Mouse (Mus musculus): ENCODE measurements around the gene Cmya5. TPM values are rescaled to one million over a fixed set of nuclear protein-coding genes. Genes with fewer than 3 reads are reported as not detected.

Cmya5 gene
- polyA plus RNA-seq, 1 experiment from 2014 or later, result 5.0 TPM

- peaks cover 7% of the 10 kb centered on the region; the same call in 1 of the 2 replicates for H3K4me1 ChIP-seq (ENCODE audit: control insufficient read depth, insufficient read depth, low read length)
- H3K27me3 ChIP-seq (ENCODE audit: control insufficient read depth, insufficient read depth, low read length), result no peaks in the 10 kb centered on the region
- no peaks in the 10 kb centered on the region for H3K9me3 ChIP-seq (replicated peaks; ENCODE audit: control insufficient read depth, low read length)
- H3K9ac ChIP-seq (ENCODE audit: low read depth, low read length), result no peak overlapping the region
- WGBS (ENCODE audit: insufficient replicate concordance), result 72% methylated on average over 3 of the region's 3 CpGs
- H3K36me3 ChIP-seq (ENCODE audit: control insufficient read depth, insufficient read depth, low read length), result no peaks in the 10 kb centered on the region
- no peak overlapping the region for H3K4me3 ChIP-seq (ENCODE audit: low read depth, low read length)
- ATAC-seq (replicated peaks; ENCODE audit: insufficient number of reproducible peaks, low FRiP score, low TSS enrichment), result no peak
- no peak overlapping the region for H3K27ac ChIP-seq (ENCODE audit: low read depth, low read length)
- H3K4me2 ChIP-seq, result no peak overlapping the region
Observed at GRCm38 (mm10) chr13:93098596-93098995, 45.9 kb downstream of the Cmya5 start.

- Histone ChIP-seq H3K27me3 (ENCODE audit: control insufficient read depth, insufficient read depth, low read length) (no peaks in the 10 kb centered on the region), H3K4me3 (ENCODE audit: low read depth, low read length) (no peak overlapping the region), H3K27ac (ENCODE audit: low read depth, low read length) (no peak overlapping the region), H3K4me2 (no peak overlapping the region), H3K36me3 (ENCODE audit: control insufficient read depth, insufficient read depth, low read length) (no peaks in the 10 kb centered on the region), H3K9me3 (replicated peaks; ENCODE audit: control insufficient read depth, low read length) (no peaks in the 10 kb centered on the region), H3K9ac (ENCODE audit: low read depth, low read length) (no peak overlapping the region), H3K4me1 (ENCODE audit: control insufficient read depth, insufficient read depth, low read length) (peaks cover 7% of the 10 kb centered on the region; the same call in 1 of the 2 replicates)
- 92% methylated on average over 6 of the region's 6 CpGs for WGBS (ENCODE audit: insufficient replicate concordance)
- no peak for ATAC-seq (replicated peaks; ENCODE audit: insufficient number of reproducible peaks, low FRiP score, low TSS enrichment)
Observed at GRCm38 (mm10) chr13:93096643-93097042, 47.9 kb downstream of the Cmya5 start.

DNA sequence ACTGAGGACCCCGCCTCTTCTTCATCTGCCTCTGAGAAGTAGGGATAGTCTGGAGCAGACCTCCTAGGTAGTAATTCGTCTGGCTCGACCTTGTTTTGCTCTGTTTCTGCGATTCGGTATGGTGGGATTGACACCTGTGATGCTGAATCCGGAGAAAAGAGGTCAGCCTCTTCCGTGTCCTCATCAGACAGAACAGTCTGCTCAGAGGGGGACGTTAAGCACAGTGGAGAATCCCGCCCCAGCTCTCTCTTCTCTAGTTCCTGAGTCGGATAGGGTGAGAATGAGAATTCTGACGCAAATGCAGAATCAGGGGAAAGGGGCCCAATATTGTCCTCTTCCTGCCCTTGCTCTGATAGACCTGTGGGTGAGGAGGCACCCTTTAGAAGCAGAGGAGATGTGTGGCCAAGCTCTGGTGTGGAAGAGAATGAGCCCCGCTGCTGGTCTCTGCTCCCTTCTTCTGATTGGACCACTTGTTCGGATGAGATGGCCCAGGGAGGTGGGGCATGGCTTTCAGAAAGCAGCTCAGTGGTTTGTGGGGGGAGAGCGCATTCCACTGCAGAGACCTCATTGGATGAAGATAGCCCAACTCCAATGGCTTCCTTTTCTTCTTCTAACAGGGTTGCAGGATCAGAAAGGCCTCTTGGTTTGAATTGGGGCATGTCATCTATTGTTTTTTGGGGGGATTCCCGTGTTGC is 49.3 kb downstream of the Cmya5 start:
- 80% methylated on average over 15 of the region's 15 CpGs for WGBS (ENCODE audit: insufficient replicate concordance)

DNA sequence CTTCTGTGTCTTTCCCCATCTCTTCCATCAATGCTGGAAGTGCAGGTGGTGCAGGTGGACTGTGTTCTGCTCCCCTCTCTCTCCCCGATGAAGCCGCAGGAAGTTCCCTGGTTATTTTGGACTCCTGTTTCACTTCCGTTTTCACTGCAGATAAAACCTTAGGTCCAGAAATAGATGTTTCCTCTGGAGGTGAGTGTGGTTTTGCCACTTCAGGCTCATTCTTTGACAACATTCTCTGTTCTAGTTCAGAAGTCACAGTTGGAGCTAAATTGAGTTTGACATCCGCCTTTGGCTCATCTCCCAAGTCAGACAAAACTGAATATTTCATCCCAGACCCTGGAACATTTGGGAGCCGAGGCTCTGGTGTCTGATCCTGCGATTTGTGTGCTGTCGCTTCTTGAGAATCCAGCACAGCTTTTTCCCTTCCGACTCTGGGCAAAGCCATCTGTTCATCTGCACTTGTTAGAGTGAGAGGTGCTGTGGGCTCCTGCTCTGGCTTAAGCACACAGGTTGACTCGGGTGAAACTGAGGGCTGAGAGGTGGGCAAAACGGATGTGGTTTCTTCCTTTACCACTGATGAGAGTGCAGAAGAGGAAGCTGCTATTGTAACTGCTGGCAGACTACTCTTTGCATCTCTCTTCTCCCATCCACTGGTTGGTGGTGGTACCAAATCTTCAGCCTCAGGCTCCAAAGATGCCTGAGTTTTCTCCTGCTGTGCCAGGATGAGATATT is 50.2 kb downstream of the Cmya5 start:
- no peak overlapping the region for H3K9ac ChIP-seq (ENCODE audit: low read depth, low read length)
- no peak overlapping the region for H3K4me2 ChIP-seq
- 58% methylated on average over 10 of the region's 10 CpGs for WGBS (ENCODE audit: insufficient replicate concordance)
- no peaks in the 10 kb centered on the region for H3K27me3 ChIP-seq (ENCODE audit: control insufficient read depth, insufficient read depth, low read length)
- peaks cover 7% of the 10 kb centered on the region; the same call in 1 of the 2 replicates for H3K4me1 ChIP-seq (ENCODE audit: control insufficient read depth, insufficient read depth, low read length)
- no peak overlapping the region for H3K27ac ChIP-seq (ENCODE audit: low read depth, low read length)
- no peaks in the 10 kb centered on the region for H3K9me3 ChIP-seq (replicated peaks; ENCODE audit: control insufficient read depth, low read length)
- ATAC-seq (replicated peaks; ENCODE audit: insufficient number of reproducible peaks, low FRiP score, low TSS enrichment), result no peak
- no peak overlapping the region for H3K4me3 ChIP-seq (ENCODE audit: low read depth, low read length)
- H3K36me3 ChIP-seq (ENCODE audit: control insufficient read depth, insufficient read depth, low read length), result no peaks in the 10 kb centered on the region

More for the DNA sequence above, 49.3 kb downstream of the Cmya5 start:
- Histone ChIP-seq H3K27me3 (ENCODE audit: control insufficient read depth, insufficient read depth, low read length) (no peaks in the 10 kb centered on the region), H3K4me1 (ENCODE audit: control insufficient read depth, insufficient read depth, low read length) (peaks cover 7% of the 10 kb centered on the region; the same call in 1 of the 2 replicates), H3K4me2 (no peak overlapping the region), H3K9me3 (replicated peaks; ENCODE audit: control insufficient read depth, low read length) (no peaks in the 10 kb centered on the region), H3K9ac (ENCODE audit: low read depth, low read length) (no peak overlapping the region), H3K4me3 (ENCODE audit: low read depth, low read length) (no peak overlapping the region), H3K27ac (ENCODE audit: low read depth, low read length) (no peak overlapping the region), H3K36me3 (ENCODE audit: control insufficient read depth, insufficient read depth, low read length) (no peaks in the 10 kb centered on the region)
- ATAC-seq (replicated peaks; ENCODE audit: insufficient number of reproducible peaks, low FRiP score, low TSS enrichment), result no peak

GRCm38 (mm10) chr13:93093697-93094096 is 50.8 kb downstream of the Cmya5 start:
- Histone ChIP-seq H3K4me1 (ENCODE audit: control insufficient read depth, insufficient read depth, low read length) (peaks cover 7% of the 10 kb centered on the region; the same call in 1 of the 2 replicates), H3K27me3 (ENCODE audit: control insufficient read depth, insufficient read depth, low read length) (no peaks in the 10 kb centered on the region), H3K4me2 (no peak overlapping the region), H3K36me3 (ENCODE audit: control insufficient read depth, insufficient read depth, low read length) (no peaks in the 10 kb centered on the region), H3K4me3 (ENCODE audit: low read depth, low read length) (no peak overlapping the region), H3K9me3 (replicated peaks; ENCODE audit: control insufficient read depth, low read length) (no peaks in the 10 kb centered on the region), H3K9ac (ENCODE audit: low read depth, low read length) (no peak overlapping the region), H3K27ac (ENCODE audit: low read depth, low read length) (no peak overlapping the region)
- no peak for ATAC-seq (replicated peaks; ENCODE audit: insufficient number of reproducible peaks, low FRiP score, low TSS enrichment)
- WGBS (ENCODE audit: insufficient replicate concordance), result 81% methylated on average over 5 of the region's 5 CpGs

DNA sequence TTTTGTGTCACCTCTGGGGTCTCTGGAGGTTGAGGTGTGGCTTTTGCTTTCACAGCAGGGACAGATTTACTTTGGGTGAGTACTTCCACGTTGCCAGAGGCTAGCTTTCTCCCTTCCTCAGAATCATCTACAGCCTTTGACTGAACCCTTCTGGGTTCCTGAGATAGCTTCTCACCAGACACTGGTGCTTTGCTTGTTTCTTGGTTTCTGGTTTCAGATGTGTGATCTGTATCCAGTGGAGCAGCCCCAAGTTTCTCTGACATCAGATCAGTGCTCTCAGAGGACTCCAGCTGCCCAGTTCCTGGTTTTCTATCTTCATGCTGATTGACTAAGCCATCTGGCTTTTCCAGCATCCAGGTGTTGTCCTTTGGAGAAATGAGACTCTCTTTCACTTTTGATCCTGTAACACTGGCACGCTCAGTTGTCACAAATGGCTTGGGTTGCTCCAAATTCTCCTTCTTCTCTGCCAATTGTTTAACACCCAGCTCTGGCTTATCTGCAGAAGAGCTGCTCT is 51.6 kb downstream of the Cmya5 start:
- H3K9ac ChIP-seq (ENCODE audit: low read depth, low read length), result no peak overlapping the region
- peaks cover 7% of the 10 kb centered on the region; the same call in 1 of the 2 replicates for H3K4me1 ChIP-seq (ENCODE audit: control insufficient read depth, insufficient read depth, low read length)
- no peaks in the 10 kb centered on the region for H3K36me3 ChIP-seq (ENCODE audit: control insufficient read depth, insufficient read depth, low read length)
- no peaks in the 10 kb centered on the region for H3K9me3 ChIP-seq (replicated peaks; ENCODE audit: control insufficient read depth, low read length)
- H3K4me3 ChIP-seq (ENCODE audit: low read depth, low read length), result no peak overlapping the region
- ATAC-seq (replicated peaks; ENCODE audit: insufficient number of reproducible peaks, low FRiP score, low TSS enrichment), result no peak
- H3K27me3 ChIP-seq (ENCODE audit: control insufficient read depth, insufficient read depth, low read length), result no peaks in the 10 kb centered on the region
- no peak overlapping the region for H3K27ac ChIP-seq (ENCODE audit: low read depth, low read length)
- no peak overlapping the region for H3K4me2 ChIP-seq
- 55% methylated on average over 2 of the region's 2 CpGs for WGBS (ENCODE audit: insufficient replicate concordance)

GRCm38 (mm10) chr13:93091866-93092455 is 52.6 kb downstream of the Cmya5 start:
- H3K9me3 ChIP-seq (replicated peaks; ENCODE audit: control insufficient read depth, low read length), result no peaks in the 10 kb centered on the region
- H3K27me3 ChIP-seq (ENCODE audit: control insufficient read depth, insufficient read depth, low read length), result no peaks in the 10 kb centered on the region
- peaks cover 7% of the 10 kb centered on the region; the same call in 1 of the 2 replicates for H3K4me1 ChIP-seq (ENCODE audit: control insufficient read depth, insufficient read depth, low read length)
- WGBS (ENCODE audit: insufficient replicate concordance), result 85% methylated on average over 10 of the region's 10 CpGs
- H3K36me3 ChIP-seq (ENCODE audit: control insufficient read depth, insufficient read depth, low read length), result no peaks in the 10 kb centered on the region
- H3K4me2 ChIP-seq, result no peak overlapping the region
- no peak overlapping the region for H3K4me3 ChIP-seq (ENCODE audit: low read depth, low read length)
- no peak overlapping the region for H3K9ac ChIP-seq (ENCODE audit: low read depth, low read length)
- no peak overlapping the region for H3K27ac ChIP-seq (ENCODE audit: low read depth, low read length)
- ATAC-seq (replicated peaks; ENCODE audit: insufficient number of reproducible peaks, low FRiP score, low TSS enrichment), result no peak

DNA sequence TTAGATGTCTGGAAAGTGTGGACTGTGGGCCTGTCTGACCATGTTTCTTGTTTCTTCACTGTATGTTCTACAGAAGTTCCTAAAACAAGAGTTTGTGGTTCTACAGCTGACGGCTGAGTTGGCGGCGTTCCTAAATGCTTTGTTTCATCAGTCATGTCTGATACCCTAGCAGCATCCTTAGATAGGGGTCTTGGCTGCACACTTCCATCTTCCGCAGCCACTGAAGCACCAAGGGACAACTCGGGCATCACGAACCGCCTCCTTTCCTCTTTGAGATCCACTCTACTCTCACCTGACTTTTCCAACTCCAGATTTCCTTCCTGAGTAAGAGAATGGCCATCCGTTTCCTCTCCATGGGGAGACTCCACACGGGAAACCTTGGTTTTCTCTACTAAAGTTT is 53.3 kb downstream of the Cmya5 start:
- Histone ChIP-seq H3K4me3 (ENCODE audit: low read depth, low read length) (no peak overlapping the region), H3K9ac (ENCODE audit: low read depth, low read length) (no peak overlapping the region), H3K4me1 (ENCODE audit: control insufficient read depth, insufficient read depth, low read length) (peaks cover 7% of the 10 kb centered on the region; the same call in 1 of the 2 replicates), H3K27me3 (ENCODE audit: control insufficient read depth, insufficient read depth, low read length) (no peaks in the 10 kb centered on the region), H3K9me3 (replicated peaks; ENCODE audit: control insufficient read depth, low read length) (no peaks in the 10 kb centered on the region), H3K4me2 (no peak overlapping the region), H3K27ac (ENCODE audit: low read depth, low read length) (no peak overlapping the region), H3K36me3 (ENCODE audit: control insufficient read depth, insufficient read depth, low read length) (no peaks in the 10 kb centered on the region)
- 86% methylated on average over 9 of the region's 9 CpGs for WGBS (ENCODE audit: insufficient replicate concordance)
- ATAC-seq (replicated peaks; ENCODE audit: insufficient number of reproducible peaks, low FRiP score, low TSS enrichment), result no peak
